7 mouse cellular contexts compared by ENCODE assay signal in genomic region chr4:121016928-121017657, GRCm38 (mm10). TPM values are rescaled to one million over a fixed set of nuclear protein-coding genes. Genes with fewer than 3 reads are reported as not detected.
A peak's percentile ranks its signal among the peaks of the same experiment; 100 is the strongest.
DNase-seq lines count a peak whose midpoint lies in the region; ATAC-seq lines count a peak whose summit lies in the region.

TSS of gene Smap2 (minus strand) at chr4:121017247.

- H3K36me3 ChIP-seq in embryonic facial prominence, embryonic 10.5 days (replicated peaks), result no peaks in the 10 kb centered on the region
- H3K36me3 ChIP-seq in limb, embryonic 10.5 days, result no peaks in the 10 kb centered on the region
- H3K36me3 ChIP-seq in midbrain, embryonic 13.5 days, result no peaks in the 10 kb centered on the region

- peak within 1 kb of the TSS; percentile 86 for H3K9ac ChIP-seq in midbrain, embryonic 13.5 days (replicated peaks)

- peak within 1 kb of the TSS; percentile 92 for H3K27ac ChIP-seq in embryonic facial prominence, embryonic 10.5 days (replicated peaks)
- H3K27ac ChIP-seq in limb, embryonic 10.5 days, result peak within 1 kb of the TSS; percentile 93
- peak within 1 kb of the TSS; percentile 77 for H3K27ac ChIP-seq in midbrain, embryonic 13.5 days

- under 1% methylated on average over 48 of the region's 48 CpGs for WGBS in embryonic facial prominence, embryonic 10.5 days
- WGBS in limb, embryonic 10.5 days, result under 1% methylated on average over 48 of the region's 48 CpGs
- WGBS in midbrain, embryonic 13.5 days, result under 1% methylated on average over 45 of the region's 48 CpGs

- H3K9me3 ChIP-seq in embryonic facial prominence, embryonic 10.5 days, result no peaks in the 10 kb centered on the region
- no peaks in the 10 kb centered on the region for H3K9me3 ChIP-seq in limb, embryonic 10.5 days (replicated peaks)
- no peaks in the 10 kb centered on the region for H3K9me3 ChIP-seq in midbrain, embryonic 13.5 days

- H3K27me3 ChIP-seq in embryonic facial prominence, embryonic 10.5 days (replicated peaks; ENCODE audit: low read depth, poor library complexity, severe bottlenecking), result no peaks in the 10 kb centered on the region
- H3K27me3 ChIP-seq in limb, embryonic 10.5 days (ENCODE audit: low read depth, poor library complexity, severe bottlenecking), result no peaks in the 10 kb centered on the region
- H3K27me3 ChIP-seq in midbrain, embryonic 13.5 days, result no peaks in the 10 kb centered on the region

- peak; percentile 99 for DNase-seq in adrenal gland, postnatal 10 days
- DNase-seq in embryonic facial prominence, embryonic 10.5 days (ENCODE audit: low spot score), result peak; percentile 100
- peak; percentile 97 for DNase-seq in kidney, adult 11 months
- peak; percentile 99 for DNase-seq in limb, embryonic 10.5 days (ENCODE audit: low spot score)
- DNase-seq in spleen, adult 12 weeks (ENCODE audit: low spot score), result peak; percentile 97

- peak; percentile 85 for ATAC-seq in granulocyte monocyte progenitor cell, adult 5-6 weeks (replicated peaks; ENCODE audit: poor library complexity, severe bottlenecking)
- peak; percentile 97 for ATAC-seq in midbrain, embryonic 13.5 days

- H3K4me1 ChIP-seq in embryonic facial prominence, embryonic 10.5 days, result peaks cover 32% of the 10 kb centered on the region
- peaks cover 19% of the 10 kb centered on the region for H3K4me1 ChIP-seq in limb, embryonic 10.5 days
- peaks cover 22% of the 10 kb centered on the region for H3K4me1 ChIP-seq in midbrain, embryonic 13.5 days (replicated peaks)

- H3K4me3 ChIP-seq in embryonic facial prominence, embryonic 10.5 days, result peak within 1 kb of the TSS; percentile 99
- peak within 1 kb of the TSS; percentile 91 for H3K4me3 ChIP-seq in limb, embryonic 10.5 days
- H3K4me3 ChIP-seq in midbrain, embryonic 13.5 days (replicated peaks), result peak within 1 kb of the TSS; percentile 72

- H3K4me2 ChIP-seq in midbrain, embryonic 13.5 days (replicated peaks), result peak within 1 kb of the TSS; percentile 93

RNA-seq across cellular contexts. Expression of gene Smap2, which starts in this region (rescaled TPM):
- total RNA-seq in adrenal gland, postnatal 10 days (2021), result 10 to 100 TPM; 34.1 to 34.4 TPM
- 14.0 and 14.3 TPM in 2 replicates for polyA plus RNA-seq in embryonic facial prominence, embryonic 10.5 days (2016; fragmentation: Nextera tagmentation; extraction: Ambion mirVana)
- total RNA-seq in granulocyte monocyte progenitor cell, adult 5-6 weeks (2014; fragmentation: Nextera tagmentation), result 44.9 and 53.4 TPM in 2 replicates
- total RNA-seq in granulocyte monocyte progenitor cell, adult 5-6 weeks (2017), result 16.4 and 18.2 TPM in 2 replicates
- 14.2 and 14.3 TPM in 2 replicates for polyA plus RNA-seq in limb, embryonic 10.5 days (2016; fragmentation: Nextera tagmentation; extraction: Ambion mirVana)
- polyA plus RNA-seq in midbrain, embryonic 13.5 days (2015; fragmentation: Nextera tagmentation; extraction: Ambion mirVana), result 30.9 and 34.2 TPM in 2 replicates

Comparison
In these comparisons a context has a peak if more than half of its experiments do, and no peak if none do; other contexts are left out.
1. Peak in every context shown above with its lines: DNase-seq, ATAC-seq, H3K4me3 ChIP-seq and H3K27ac ChIP-seq.